ENCODE assay signal across 10 mouse cellular contexts in the genomic region with DNA sequence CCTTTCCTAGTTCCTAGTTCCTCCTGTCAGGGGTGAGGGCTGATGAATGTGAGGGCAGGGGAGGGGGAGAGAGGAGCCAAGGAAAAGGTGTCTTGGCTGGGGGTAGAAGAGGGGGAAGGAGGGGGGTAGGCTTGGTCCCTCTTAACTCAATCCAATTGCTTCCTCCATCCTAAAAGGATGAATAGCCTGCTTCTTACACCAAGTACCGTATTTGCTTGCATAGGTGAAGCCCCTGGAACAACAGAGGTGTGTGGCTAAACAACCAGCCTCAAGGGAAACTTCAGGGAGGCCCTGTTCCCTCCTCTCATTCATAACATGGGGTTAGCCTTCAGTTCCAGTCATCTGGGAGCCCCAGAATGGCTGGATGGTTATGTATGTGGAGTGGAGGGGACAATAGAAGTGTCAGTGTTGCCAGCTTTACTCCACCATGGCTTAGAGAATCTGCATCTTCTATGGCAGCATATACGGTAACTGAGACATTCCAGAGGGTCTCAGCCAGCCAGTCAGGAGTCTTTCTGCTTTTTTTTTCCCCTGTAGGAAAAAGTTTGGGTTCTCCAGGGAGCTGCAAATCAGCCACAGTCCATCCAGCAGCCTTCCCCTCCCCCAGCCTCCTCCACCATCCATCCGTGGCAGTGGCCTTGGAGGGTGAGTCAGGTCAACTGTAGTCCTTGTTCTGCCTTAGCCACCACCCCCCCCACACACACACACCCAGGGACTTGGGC.
A peak's percentile ranks its signal among the peaks of the same experiment; 100 is the strongest.
DNase-seq lines count a peak whose midpoint lies in the region; ATAC-seq and TF ChIP-seq lines count a peak whose summit lies in the region.
"Had no signal": no experiment of that assay in that cellular context is flagged by ENCODE, and none has a peak within 500 bp of the region (broad histone marks: within the 10 kb centered on the region; RNA-seq: fewer than 3 reads in every experiment).

No protein-coding gene starts in this region.

- no peaks in the 10 kb centered on the region for H3K9me3 ChIP-seq in hindbrain, postnatal 0 days (ENCODE audit: low read length)
- no peaks in the 10 kb centered on the region for H3K9me3 ChIP-seq in neural tube, embryonic 14.5 days (ENCODE audit: control insufficient read depth, low read length)

- no peak overlapping the region for H3K27ac ChIP-seq in hindbrain, postnatal 0 days
- no peak overlapping the region for H3K27ac ChIP-seq in neural tube, embryonic 14.5 days (ENCODE audit: low read depth, low read length)

- DNase-seq in kidney, postnatal 10 days = peak; percentile 37
- DNase-seq in kidney, adult 11 months = no peak
- peak; percentile 67 for DNase-seq in brain, embryonic 14.5 days (ENCODE audit: low read depth)
- no peak for DNase-seq in hindbrain, postnatal 0 days (ENCODE audit: low spot score)
- no peak for DNase-seq in ovary, postnatal 10 days (ENCODE audit: low spot score)
- DNase-seq in urinary bladder, postnatal 14 days (ENCODE audit: low spot score) = no peak
- DNase-seq: cerebellum, postnatal 14 days; heart, postnatal 36 days had no signal

- H3K27me3 ChIP-seq in hindbrain, postnatal 0 days (ENCODE audit: insufficient read depth, low read length) = no peaks in the 10 kb centered on the region; the same call in 1 of the 2 replicates
- no peaks in the 10 kb centered on the region for H3K27me3 ChIP-seq in neural tube, embryonic 14.5 days (ENCODE audit: control insufficient read depth, insufficient read depth, low read length)

- ATAC-seq in hindbrain, postnatal 0 days = no peak
- 0 out of 2 replicates have a peak, but pooled peaks have one; percentile 15 for ATAC-seq in neural tube, embryonic 14.5 days (ENCODE audit: low read depth)
- no peak for ATAC-seq in megakaryocyte progenitor cell, adult 5-6 weeks (replicated peaks; ENCODE audit: poor library complexity)

- 9% methylated on average over 3 of the region's 3 CpGs for WGBS in hindbrain, postnatal 0 days
- 5% methylated on average over 3 of the region's 3 CpGs for WGBS in neural tube, embryonic 14.5 days

- no peak overlapping the region for H3K4me3 ChIP-seq in hindbrain, postnatal 0 days (ENCODE audit: low read length)
- H3K4me3 ChIP-seq in neural tube, embryonic 14.5 days (ENCODE audit: low read depth, low read length) = no peak overlapping the region

- peak overlapping the region; percentile 10; the same call in 1 of the 2 replicates for H3K4me2 ChIP-seq in hindbrain, postnatal 0 days (ENCODE audit: low read depth, low read length)
- H3K4me2 ChIP-seq in neural tube, embryonic 14.5 days (ENCODE audit: low read depth, low read length) = no peak overlapping the region

- no peak for TF ChIP-seq POLR2A in brain, embryonic 14.5 days (IDR thresholded peaks at IDR 0.05; ENCODE audit: borderline replicate concordance, extremely low read depth, insufficient read depth, insufficient read length, poor library complexity, severe bottlenecking)

- H3K9ac ChIP-seq in hindbrain, postnatal 0 days (replicated peaks; ENCODE audit: low read length) = no peak overlapping the region
- H3K9ac ChIP-seq in neural tube, embryonic 14.5 days (replicated peaks; ENCODE audit: low read depth, low read length) = no peak overlapping the region

- peaks cover 9% of the 10 kb centered on the region; the same call in 1 of the 2 replicates for H3K4me1 ChIP-seq in hindbrain, postnatal 0 days (ENCODE audit: insufficient read depth, low read length)
- H3K4me1 ChIP-seq in neural tube, embryonic 14.5 days (ENCODE audit: control insufficient read depth, insufficient read depth, low read length) = peaks cover 4% of the 10 kb centered on the region; the same call in 1 of the 2 replicates

- no peak for TF ChIP-seq CTCF in brain, embryonic 14.5 days (IDR thresholded peaks at IDR 0.05; ENCODE audit: borderline replicate concordance, extremely low read depth, insufficient read depth, insufficient read length)
- TF ChIP-seq CTCF in hindbrain, postnatal 0 days (IDR thresholded peaks at IDR 0.05; ENCODE audit: low read depth) = no peak

- no peaks in the 10 kb centered on the region for H3K36me3 ChIP-seq in hindbrain, postnatal 0 days (ENCODE audit: insufficient read depth, low read length)
- no peaks in the 10 kb centered on the region for H3K36me3 ChIP-seq in neural tube, embryonic 14.5 days (ENCODE audit: control insufficient read depth, insufficient read depth, low read length)

Comparison
In these comparisons a context has a peak if more than half of its experiments do, and no peak if none do; other contexts are left out.
1. DNase-seq: peak in kidney, postnatal 10 days (single experiment) and brain, embryonic 14.5 days (single experiment); none in kidney, adult 11 months (single experiment), hindbrain, postnatal 0 days (single experiment), ovary, postnatal 10 days (single experiment) and urinary bladder, postnatal 14 days (single experiment).